Mouse (Mus musculus) T-helper 2 cell (primary cell): ENCODE data around the gene Upk3b.

Source experiments
- in situ Hi-C: fragments of 300-600 bp; cut with MboI, MseI; formaldehyde crosslinking; loops from one replicate; pipeline ENCODE4 v1.15.1; 2025; ENCODE audit warnings: high pct_unique_total_duplicates

Gene Upk3b

GRCm38 (mm10) chr5:136038258-136039214 lies at the start of gene Upk3b:
TSS of gene Upk3b (plus strand) at chr5:136038496.
- in situ Hi-C loops, result no loop called here

DNA sequence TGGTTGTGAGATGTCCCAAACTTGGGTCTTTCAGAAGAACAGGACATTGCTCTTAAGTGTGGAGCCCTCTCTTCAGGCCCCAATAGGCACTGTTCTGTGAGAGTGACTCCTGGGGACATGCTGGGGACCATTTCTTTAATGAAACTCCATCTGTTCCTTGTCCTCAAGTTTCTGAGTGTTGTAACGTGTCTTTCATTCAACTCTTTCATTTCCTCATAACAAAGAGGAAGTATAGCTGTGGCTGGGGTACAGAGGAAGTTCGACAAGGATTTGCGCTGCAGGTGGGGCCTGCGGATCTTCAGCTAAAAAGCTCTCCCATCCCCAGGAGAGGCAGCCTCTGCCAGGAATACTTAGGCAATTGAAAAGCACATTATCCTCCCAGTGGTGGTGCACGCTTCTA lies 47.7 kb upstream of the Upk3b start:
- in situ Hi-C loops, result no loop called here

- in situ Hi-C loops, result no loop called here
These were observed 44.8 kb upstream of the Upk3b start for GRCm38 (mm10) chr5:135993381-135993965.

GRCm38 (mm10) chr5:135994335-135994724 lies 44.0 kb upstream of the Upk3b start:
- in situ Hi-C loops, result no loop called here

GRCm38 (mm10) chr5:135994725-135995687 lies 43.3 kb upstream of the Upk3b start, which contains the start of gene Dtx2:
TSS of gene Dtx2 (plus strand) at chr5:135994800.
- in situ Hi-C loops, result no loop called here

DNA sequence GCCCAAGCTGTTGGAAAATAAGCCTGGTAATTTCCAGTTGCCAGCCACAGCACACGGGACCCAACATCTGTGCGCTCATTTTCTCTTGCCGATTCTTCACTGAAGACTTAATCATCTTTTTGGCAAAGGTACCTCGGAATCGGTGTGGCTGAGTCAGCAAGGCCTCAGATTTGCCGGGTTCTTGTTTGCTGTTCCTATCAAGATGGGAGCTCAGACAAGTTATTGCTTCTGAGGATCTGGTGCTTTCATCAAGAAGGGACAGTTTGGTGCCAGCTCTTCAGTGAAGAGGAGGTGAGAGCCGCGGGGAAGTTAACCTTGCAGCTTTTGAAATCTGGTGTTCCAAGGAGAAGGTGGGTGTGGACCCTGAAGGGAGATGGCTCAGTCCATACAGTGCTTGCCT lies 42.1 kb upstream of the Upk3b start:
- in situ Hi-C loops, result no loop called here

- in situ Hi-C loops, result no loop called here
These were observed 37.1 kb upstream of the Upk3b start for GRCm38 (mm10) chr5:136001222-136001621.

DNA sequence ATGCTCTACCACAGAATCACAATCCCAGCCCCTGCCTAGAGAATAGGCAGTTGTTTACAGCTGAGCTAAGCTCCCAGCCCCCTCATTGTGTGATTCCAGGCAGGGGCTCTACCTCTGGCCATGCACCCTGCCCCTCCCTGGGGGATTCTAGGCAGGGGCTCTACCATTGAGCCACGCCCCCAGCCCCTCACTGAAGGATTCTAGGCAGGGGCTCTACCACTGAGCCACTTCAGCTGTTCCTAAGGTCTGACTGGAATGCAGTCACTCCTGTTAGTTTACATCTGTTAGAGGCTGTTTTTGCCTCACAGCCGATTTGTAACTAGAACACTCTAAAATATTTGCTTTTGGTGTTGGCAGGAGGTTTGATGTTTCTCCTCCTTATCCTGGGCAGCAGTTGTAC lies 36.0 kb upstream of the Upk3b start:
- in situ Hi-C loops, result no loop called here

DNA sequence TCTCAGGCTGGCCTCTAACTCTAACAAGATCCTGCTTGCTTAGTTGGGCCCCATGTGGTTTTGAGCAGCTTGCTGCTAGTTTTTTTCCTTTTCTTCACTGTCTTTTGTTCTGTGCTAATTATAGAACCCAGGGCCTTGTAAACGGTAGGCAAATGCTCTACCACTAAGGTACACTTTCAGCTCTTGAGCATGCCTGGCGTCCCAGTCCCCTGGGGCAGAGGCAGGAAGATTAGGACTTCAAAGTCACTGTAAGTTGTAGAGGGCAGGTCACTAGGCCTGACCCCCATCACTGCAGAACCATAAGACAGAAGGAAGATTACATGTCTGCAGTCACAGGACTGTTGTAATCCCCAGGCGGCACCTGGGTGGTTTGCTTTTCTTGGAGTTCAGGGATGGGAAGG lies 35.5 kb upstream of the Upk3b start:
- in situ Hi-C loops, result no loop called here

DNA sequence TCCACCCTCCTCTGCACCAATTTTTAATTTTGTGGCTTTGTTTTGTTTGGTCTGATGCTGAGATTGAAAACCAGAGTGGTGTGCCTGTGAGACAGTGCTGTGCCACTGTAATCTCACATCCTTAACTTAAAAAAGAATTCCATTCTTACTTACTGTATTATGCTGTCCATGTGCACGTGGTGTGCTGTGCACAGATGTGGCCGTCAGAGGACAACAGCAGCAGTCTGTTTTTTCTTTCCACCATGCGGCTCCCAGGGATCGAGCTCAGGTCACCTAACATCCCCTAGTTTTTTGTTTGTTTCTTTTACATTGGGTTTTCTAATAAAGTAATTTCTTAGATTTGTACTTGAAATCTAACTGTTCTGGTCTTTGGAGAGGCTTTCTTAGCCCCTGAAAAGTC lies 33.8 kb upstream of the Upk3b start:
- in situ Hi-C loops, result no loop called here

- in situ Hi-C loops, result no loop called here
These were observed 30.6 kb upstream of the Upk3b start for GRCm38 (mm10) chr5:136007745-136008144.

DNA sequence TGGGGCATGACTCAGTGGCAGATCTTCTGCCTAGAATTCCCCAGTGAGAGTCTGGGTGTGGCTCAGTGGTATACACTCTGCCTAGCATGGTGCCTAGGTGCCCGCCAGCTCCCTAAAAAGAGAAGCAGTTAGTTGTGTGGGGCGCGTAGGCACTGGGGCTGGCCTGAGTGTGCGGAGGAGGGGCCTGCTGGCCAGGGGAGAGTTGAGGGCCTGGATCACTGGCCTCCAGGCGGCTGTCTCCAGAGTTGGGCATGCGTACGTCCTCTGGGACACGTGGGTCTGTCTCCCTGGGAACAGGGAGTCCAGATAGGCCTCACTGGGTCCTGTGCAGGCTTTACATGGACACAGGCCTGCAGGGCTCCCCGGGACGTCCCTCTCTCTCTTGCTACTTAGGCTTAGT lies 23.4 kb upstream of the Upk3b start:
- in situ Hi-C loops, result no loop called here

- in situ Hi-C loops, result no loop called here
These were observed 22.7 kb upstream of the Upk3b start for GRCm38 (mm10) chr5:136015586-136015985.

- in situ Hi-C loops, result no loop called here
These were observed 22.1 kb upstream of the Upk3b start for GRCm38 (mm10) chr5:136016014-136016876.

GRCm38 (mm10) chr5:136017262-136017661 lies 21.0 kb upstream of the Upk3b start:
- in situ Hi-C loops, result no loop called here

- in situ Hi-C loops, result no loop called here
These were observed 19.6 kb upstream of the Upk3b start for GRCm38 (mm10) chr5:136018726-136019125.

DNA sequence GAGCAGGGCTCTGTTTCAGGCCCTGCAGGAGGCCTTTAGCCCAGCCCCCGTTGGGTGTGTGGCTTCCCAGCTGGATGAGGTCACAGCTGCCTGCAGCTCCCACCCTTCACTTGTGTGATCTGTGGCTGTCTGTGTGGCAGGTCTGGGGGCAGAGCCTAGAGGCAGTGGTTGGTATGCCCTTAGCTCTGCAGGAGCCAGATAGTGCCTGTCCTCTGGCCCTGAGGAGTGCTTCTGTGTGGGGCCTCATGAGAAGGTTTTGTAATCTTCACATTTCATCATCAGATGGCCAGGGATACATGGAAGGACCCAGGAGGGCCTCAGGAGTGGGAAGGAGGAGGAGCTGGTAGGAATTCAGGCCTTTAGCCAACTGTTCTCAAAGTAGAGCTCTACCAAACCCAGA lies 18.4 kb upstream of the Upk3b start:
- in situ Hi-C loops, result no loop called here

- in situ Hi-C loops, result no loop called here
These were observed 12.6 kb upstream of the Upk3b start for GRCm38 (mm10) chr5:136025712-136026111.

- in situ Hi-C loops, result no loop called here
These were observed 11.4 kb upstream of the Upk3b start for GRCm38 (mm10) chr5:136026859-136027258.

DNA sequence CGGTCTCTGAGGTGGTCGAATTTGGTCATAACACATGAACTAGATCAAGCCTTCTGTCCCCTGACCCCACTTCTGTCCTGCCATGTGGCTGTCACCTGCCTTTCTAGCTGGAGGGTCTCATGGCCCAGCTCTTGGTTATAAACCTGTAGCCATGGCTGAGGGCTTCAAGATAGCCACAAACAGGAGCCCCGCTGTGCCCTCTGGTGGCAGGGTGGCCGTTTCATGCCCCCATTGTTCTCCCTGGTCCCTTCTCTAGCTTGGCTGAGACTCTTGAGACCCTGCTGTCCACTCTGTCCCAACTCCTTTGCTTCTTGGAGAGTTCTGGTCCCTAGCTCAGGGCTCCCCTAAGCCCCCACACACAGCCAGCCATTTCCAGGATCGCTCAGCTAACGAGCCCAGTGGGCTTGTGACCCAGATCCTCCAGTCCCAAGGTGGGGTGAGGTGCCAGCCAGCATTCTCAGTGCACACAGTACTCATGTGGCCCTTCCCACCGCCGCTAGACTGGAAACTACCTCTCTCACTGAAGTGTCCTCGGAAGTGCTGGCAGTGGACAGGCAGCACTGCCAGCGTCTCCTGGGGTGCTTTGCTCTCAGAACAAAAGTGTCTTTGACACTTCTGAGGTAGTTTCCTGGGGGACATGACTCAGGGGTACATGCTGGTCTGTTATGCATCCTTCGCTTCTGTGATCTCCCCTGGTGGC lies 10.5 kb upstream of the Upk3b start:
- in situ Hi-C loops, result no loop called here
